Mouse (Mus musculus): ENCODE results near the gene Kctd15. TPM values are rescaled to one million over a fixed set of nuclear protein-coding genes. Genes with fewer than 3 reads are reported as not detected.

The Kctd15 gene
- polyA plus RNA-seq, 1 experiment from 2014 or later: 35.8 TPM

GRCm38 (mm10) chr7:34610445-34610844, 46.1 kb downstream of the Kctd15 start:
- no peak overlapping the region for H3K27ac ChIP-seq (replicated peaks)
- WGBS: 71% methylated on average over 6 of the region's 6 CpGs
- H3K4me1 ChIP-seq: peaks cover 20% of the 10 kb centered on the region

GRCm38 (mm10) chr7:34607334-34607970, 49.1 kb downstream of the Kctd15 start:
- H3K9me3 ChIP-seq: no peaks in the 10 kb centered on the region
- H3K4me2 ChIP-seq (replicated peaks): no peak overlapping the region
- H3K4me3 ChIP-seq: no peak overlapping the region
- H3K27me3 ChIP-seq: no peaks in the 10 kb centered on the region; the same call in 1 of the 2 replicates
- H3K9ac ChIP-seq (replicated peaks): no peak overlapping the region
- H3K4me1 ChIP-seq: peaks cover 21% of the 10 kb centered on the region
- 79% methylated on average over 5 of the region's 5 CpGs for WGBS
- H3K36me3 ChIP-seq: no peaks in the 10 kb centered on the region
- ATAC-seq (ENCODE audit: low FRiP score, low read depth): peak; percentile 52
- peak overlapping the region; percentile 74 for H3K27ac ChIP-seq (replicated peaks)

More at GRCm38 (mm10) chr7:34610445-34610844, 46.1 kb downstream of the Kctd15 start:
- ATAC-seq (ENCODE audit: low FRiP score, low read depth): no peak
- no peak overlapping the region for H3K4me2 ChIP-seq (replicated peaks)
- H3K4me3 ChIP-seq: no peak overlapping the region
- no peaks in the 10 kb centered on the region for H3K9me3 ChIP-seq
- H3K9ac ChIP-seq (replicated peaks): no peak overlapping the region
- no peaks in the 10 kb centered on the region for H3K36me3 ChIP-seq
- no peaks in the 10 kb centered on the region; the same call in 1 of the 2 replicates for H3K27me3 ChIP-seq

GRCm38 (mm10) chr7:34606729-34607128, 49.8 kb downstream of the Kctd15 start:
- H3K27ac ChIP-seq (replicated peaks): peak overlapping the region; percentile 74
- H3K9ac ChIP-seq (replicated peaks): no peak overlapping the region
- peaks cover 21% of the 10 kb centered on the region for H3K4me1 ChIP-seq
- 19% methylated on average over 11 of the region's 11 CpGs for WGBS
- H3K4me3 ChIP-seq: no peak overlapping the region
- ATAC-seq (ENCODE audit: low FRiP score, low read depth): peak; percentile 80
- H3K27me3 ChIP-seq: no peaks in the 10 kb centered on the region; the same call in 1 of the 2 replicates
- peak overlapping the region; percentile 13; the same call in 1 of the 2 replicates for H3K4me2 ChIP-seq (replicated peaks)
- H3K9me3 ChIP-seq: no peaks in the 10 kb centered on the region
- no peaks in the 10 kb centered on the region for H3K36me3 ChIP-seq

GRCm38 (mm10) chr7:34606051-34606450, 50.5 kb downstream of the Kctd15 start:
- Histone ChIP-seq H3K27me3 (no peaks in the 10 kb centered on the region; the same call in 1 of the 2 replicates), H3K4me2 (replicated peaks) (peak overlapping the region; percentile 28; the same call in 1 of the 2 replicates), H3K27ac (replicated peaks) (peak overlapping the region; percentile 74), H3K9ac (replicated peaks) (0 out of 2 replicates have a peak overlapping the region, but pooled peaks have one; percentile 24), H3K4me1 (peaks cover 21% of the 10 kb centered on the region), H3K36me3 (no peaks in the 10 kb centered on the region), H3K4me3 (no peak overlapping the region), H3K9me3 (no peaks in the 10 kb centered on the region)
- no peak for ATAC-seq (ENCODE audit: low FRiP score, low read depth)
- WGBS: 31% methylated on average over 15 of the region's 15 CpGs

GRCm38 (mm10) chr7:34598576-34598975, 58.0 kb downstream of the Kctd15 start:
- Histone ChIP-seq H3K4me1 (peaks cover 34% of the 10 kb centered on the region), H3K4me3 (no peak overlapping the region), H3K27ac (replicated peaks) (no peak overlapping the region), H3K36me3 (no peaks in the 10 kb centered on the region), H3K4me2 (replicated peaks) (no peak overlapping the region), H3K9ac (replicated peaks) (no peak overlapping the region), H3K9me3 (no peaks in the 10 kb centered on the region), H3K27me3 (no peaks in the 10 kb centered on the region)
- WGBS: 70% methylated on average over 9 of the region's 9 CpGs
- no peak for ATAC-seq (ENCODE audit: low FRiP score, low read depth)

- no peak overlapping the region for H3K4me2 ChIP-seq (replicated peaks)
- H3K4me1 ChIP-seq: peaks cover 34% of the 10 kb centered on the region
- H3K9me3 ChIP-seq: no peaks in the 10 kb centered on the region
- H3K27ac ChIP-seq (replicated peaks): no peak overlapping the region
- no peak for ATAC-seq (ENCODE audit: low FRiP score, low read depth)
- no peak overlapping the region for H3K4me3 ChIP-seq
- no peak overlapping the region for H3K9ac ChIP-seq (replicated peaks)
- WGBS: 91% methylated on average over 9 of the region's 9 CpGs
- H3K27me3 ChIP-seq: no peaks in the 10 kb centered on the region
- H3K36me3 ChIP-seq: no peaks in the 10 kb centered on the region
Measured at GRCm38 (mm10) chr7:34597986-34598385, 58.5 kb downstream of the Kctd15 start.

- no peak overlapping the region; the same call in 1 of the 2 replicates for H3K9ac ChIP-seq (replicated peaks)
- H3K4me1 ChIP-seq: peaks cover 34% of the 10 kb centered on the region
- H3K4me2 ChIP-seq (replicated peaks): no peak overlapping the region
- peak overlapping the region; percentile 64 for H3K27ac ChIP-seq (replicated peaks)
- H3K36me3 ChIP-seq: no peaks in the 10 kb centered on the region
- 37% methylated on average over 14 of the region's 14 CpGs for WGBS
- H3K4me3 ChIP-seq: no peak overlapping the region
- no peaks in the 10 kb centered on the region for H3K27me3 ChIP-seq
- peak; percentile 53; the same call in 1 of the 2 replicates for ATAC-seq (ENCODE audit: low FRiP score, low read depth)
- H3K9me3 ChIP-seq: no peaks in the 10 kb centered on the region
Measured at GRCm38 (mm10) chr7:34596531-34597235, 59.8 kb downstream of the Kctd15 start.

- H3K27me3 ChIP-seq: no peaks in the 10 kb centered on the region
- H3K27ac ChIP-seq (replicated peaks): peak overlapping the region; percentile 80
- H3K9me3 ChIP-seq: no peaks in the 10 kb centered on the region
- 71% methylated on average over 4 of the region's 4 CpGs for WGBS
- no peaks in the 10 kb centered on the region for H3K36me3 ChIP-seq
- H3K9ac ChIP-seq (replicated peaks): no peak overlapping the region
- ATAC-seq (ENCODE audit: low FRiP score, low read depth): no peak
- H3K4me3 ChIP-seq: no peak overlapping the region
- H3K4me2 ChIP-seq (replicated peaks): no peak overlapping the region
- H3K4me1 ChIP-seq: peaks cover 34% of the 10 kb centered on the region
Measured at GRCm38 (mm10) chr7:34595307-34595565, 61.3 kb downstream of the Kctd15 start.

- Histone ChIP-seq H3K4me1 (peaks cover 34% of the 10 kb centered on the region), H3K36me3 (no peaks in the 10 kb centered on the region), H3K27me3 (no peaks in the 10 kb centered on the region), H3K9ac (replicated peaks) (no peak overlapping the region), H3K4me3 (0 out of 2 replicates have a peak overlapping the region, but pooled peaks have one; percentile 4), H3K9me3 (no peaks in the 10 kb centered on the region), H3K27ac (replicated peaks) (peak overlapping the region; percentile 80), H3K4me2 (replicated peaks) (peak overlapping the region; percentile 39)
- ATAC-seq (ENCODE audit: low FRiP score, low read depth): peak; percentile 68
- 26% methylated on average over 18 of the region's 18 CpGs for WGBS
Measured at GRCm38 (mm10) chr7:34594501-34595306, 61.8 kb downstream of the Kctd15 start.

- H3K4me1 ChIP-seq: peaks cover 11% of the 10 kb centered on the region; the same call in 1 of the 2 replicates
- no peak overlapping the region for H3K27ac ChIP-seq (replicated peaks)
- H3K4me3 ChIP-seq: no peak overlapping the region
- H3K27me3 ChIP-seq: no peaks in the 10 kb centered on the region
- WGBS: 93% methylated on average over 11 of the region's 11 CpGs
- no peak overlapping the region for H3K9ac ChIP-seq (replicated peaks)
- no peak for ATAC-seq (ENCODE audit: low FRiP score, low read depth)
- no peaks in the 10 kb centered on the region for H3K36me3 ChIP-seq
- no peak overlapping the region for H3K4me2 ChIP-seq (replicated peaks)
- peaks cover 7% of the 10 kb centered on the region for H3K9me3 ChIP-seq
Measured at GRCm38 (mm10) chr7:34590711-34591110, 65.8 kb downstream of the Kctd15 start.

All from midbrain, embryonic 12.5 days (tissue).